Mouse (Mus musculus): ENCODE data around the gene Olfr446. TPM values are rescaled to one million over a fixed set of nuclear protein-coding genes. Genes with fewer than 3 reads are reported as not detected.

Gene Olfr446
- not detected in 2 replicates for polyA plus RNA-seq (2015; fragmentation: Nextera tagmentation; extraction: Ambion mirVana)

DNA sequence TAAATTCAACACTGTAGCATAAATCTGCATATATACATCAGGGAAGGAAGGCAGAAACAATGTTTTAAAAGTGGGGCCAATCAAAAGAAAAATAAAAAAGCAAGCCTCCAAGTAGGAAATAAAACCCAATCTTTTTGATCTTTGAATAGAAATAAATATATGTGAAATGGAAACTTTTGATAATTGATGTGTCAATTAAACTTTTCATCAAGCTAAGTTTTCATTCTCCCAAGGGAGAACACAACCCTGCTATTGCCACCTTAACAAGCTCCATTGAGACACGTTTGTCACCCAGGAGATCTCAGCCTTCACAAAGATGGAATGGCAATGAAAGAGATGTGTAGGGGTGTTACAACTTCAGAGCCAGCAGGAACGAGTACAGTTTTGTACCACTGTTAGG, at the start of gene Olfr446:
Gene Olfr446 (plus strand): TSS at position 301 of the 400 bp plus-strand sequence.
- no peaks in the 10 kb centered on the region for H3K36me3 ChIP-seq
- no peak for ATAC-seq (ENCODE audit: low read depth)

DNA sequence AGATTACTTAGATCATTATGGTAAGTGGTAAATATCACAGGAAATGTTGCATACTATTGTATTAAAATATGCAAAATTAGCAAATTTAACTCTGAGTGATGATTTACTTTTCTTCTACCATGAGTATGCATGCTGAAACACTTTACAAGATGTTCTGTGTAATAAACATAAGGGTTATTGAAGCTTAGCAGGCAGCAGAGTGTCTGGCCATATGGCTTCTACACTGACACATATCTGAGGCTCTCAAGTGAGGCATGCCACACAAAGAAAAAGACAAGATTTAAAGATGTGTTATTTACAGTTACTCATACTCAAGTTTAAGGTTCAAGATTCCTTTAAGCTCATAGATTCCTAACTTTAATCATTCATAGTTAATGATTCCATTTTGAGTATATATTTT, 44.9 kb upstream of the Olfr446 start:
- Histone ChIP-seq H3K27ac (no peak overlapping the region), H3K4me3 (replicated peaks) (no peak overlapping the region), H3K9ac (no peak overlapping the region), H3K36me3 (no peaks in the 10 kb centered on the region), H3K4me2 (no peak overlapping the region), H3K27me3 (no peaks in the 10 kb centered on the region), H3K9me3 (replicated peaks) (no peaks in the 10 kb centered on the region), H3K4me1 (replicated peaks) (no peaks in the 10 kb centered on the region)
- ATAC-seq (ENCODE audit: low read depth) (no peak), DNase-seq (no peak)

More for the DNA sequence above, at the start of gene Olfr446:
- Histone ChIP-seq H3K9ac (no peak within 1 kb of the TSS), H3K27ac (no peak within 1 kb of the TSS), H3K27me3 (no peaks in the 10 kb centered on the region), H3K4me2 (no peak within 1 kb of the TSS), H3K9me3 (replicated peaks) (no peaks in the 10 kb centered on the region), H3K4me3 (replicated peaks) (no peak within 1 kb of the TSS), H3K4me1 (replicated peaks) (no peaks in the 10 kb centered on the region)
- WGBS (ENCODE audit: insufficient replicate concordance), result 44% methylated on average over 2 of the region's 2 CpGs
- DNase-seq, result no peak

DNA sequence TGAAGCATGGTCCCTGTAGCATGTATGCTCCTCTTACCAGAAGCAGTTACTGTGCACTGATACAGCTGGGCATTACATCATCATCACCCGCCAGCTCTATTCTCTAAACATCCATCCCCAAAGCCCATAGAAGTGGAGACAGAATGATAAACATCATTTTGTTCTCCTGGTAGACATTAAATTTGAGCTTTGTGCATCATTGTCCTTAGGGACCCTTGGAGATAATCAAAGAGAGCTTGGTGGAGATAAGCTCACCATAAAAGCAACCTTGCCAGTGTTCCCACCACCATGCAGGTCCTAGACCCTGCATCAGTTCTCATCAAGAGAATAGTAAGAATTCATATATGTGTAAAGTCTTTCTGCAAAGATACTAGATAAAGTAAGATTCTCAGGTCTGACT, 31.0 kb upstream of the Olfr446 start, which contains the start of gene Olfr448:
Gene Olfr448 (plus strand): TSS at position 301 of the 400 bp plus-strand sequence.
- Histone ChIP-seq H3K9ac (no peak within 1 kb of the TSS), H3K27me3 (no peaks in the 10 kb centered on the region), H3K4me2 (no peak within 1 kb of the TSS), H3K9me3 (replicated peaks) (no peaks in the 10 kb centered on the region), H3K4me1 (replicated peaks) (no peaks in the 10 kb centered on the region), H3K27ac (no peak within 1 kb of the TSS), H3K36me3 (no peaks in the 10 kb centered on the region), H3K4me3 (replicated peaks) (no peak within 1 kb of the TSS)
- WGBS (ENCODE audit: insufficient replicate concordance), result 67% methylated on average over 1 of the region's 1 CpGs
- no peak for DNase-seq
- ATAC-seq (ENCODE audit: low read depth), result no peak

DNA sequence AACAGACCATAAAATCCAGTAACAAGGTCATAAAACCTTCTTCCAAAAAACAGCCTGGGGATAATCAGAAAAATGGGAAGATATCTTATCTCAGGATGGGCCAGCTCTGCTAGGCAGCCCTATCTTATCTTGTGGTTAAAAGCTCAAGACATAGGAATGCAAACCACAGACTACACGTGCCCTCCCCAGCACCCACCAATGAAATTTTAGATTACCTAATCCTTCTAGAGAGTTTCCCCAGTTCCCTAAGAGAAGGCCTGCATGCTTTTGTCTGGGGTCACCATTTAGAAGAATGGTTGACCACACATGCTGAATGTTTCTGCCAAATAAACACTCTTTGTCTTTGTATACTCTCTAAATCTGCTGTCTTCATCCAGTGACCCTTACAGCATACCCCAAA, 20.8 kb upstream of the Olfr446 start:
- Histone ChIP-seq H3K9me3 (replicated peaks) (no peaks in the 10 kb centered on the region), H3K9ac (no peak overlapping the region), H3K4me1 (replicated peaks) (no peaks in the 10 kb centered on the region), H3K4me3 (replicated peaks) (no peak overlapping the region), H3K27me3 (no peaks in the 10 kb centered on the region), H3K27ac (no peak overlapping the region), H3K4me2 (no peak overlapping the region), H3K36me3 (no peaks in the 10 kb centered on the region)
- DNase-seq (no peak), ATAC-seq (ENCODE audit: low read depth) (no peak)
- WGBS (ENCODE audit: insufficient replicate concordance), result 3% methylated on average over 1 of the region's 1 CpGs

DNA sequence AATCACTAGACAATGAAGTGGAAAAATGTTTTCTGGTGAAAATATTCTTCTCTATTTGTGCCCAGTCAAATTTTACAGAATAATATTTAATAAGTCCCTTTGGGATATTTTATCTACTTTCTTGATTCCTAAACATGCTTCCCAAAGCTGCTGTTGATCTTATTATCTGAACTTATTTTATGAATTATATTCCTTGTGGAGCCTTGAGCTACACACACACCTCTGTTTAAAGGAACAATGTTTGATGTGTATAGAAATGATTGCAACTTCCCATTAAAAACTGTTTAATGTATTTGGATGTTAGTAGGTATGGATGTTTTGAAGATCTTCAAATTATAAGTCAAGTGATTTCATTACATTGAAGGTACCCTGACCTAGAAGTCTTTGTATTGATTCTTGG, 12.6 kb upstream of the Olfr446 start, which contains the start of gene Olfr447:
Gene Olfr447 (plus strand): TSS at position 301 of the 400 bp plus-strand sequence.
- Histone ChIP-seq H3K27ac (no peak within 1 kb of the TSS), H3K36me3 (no peaks in the 10 kb centered on the region), H3K4me1 (replicated peaks) (no peaks in the 10 kb centered on the region), H3K9me3 (replicated peaks) (no peaks in the 10 kb centered on the region), H3K27me3 (no peaks in the 10 kb centered on the region), H3K4me2 (no peak within 1 kb of the TSS), H3K9ac (no peak within 1 kb of the TSS), H3K4me3 (replicated peaks) (no peak within 1 kb of the TSS)
- no peak for DNase-seq
- no peak for ATAC-seq (ENCODE audit: low read depth)

DNA sequence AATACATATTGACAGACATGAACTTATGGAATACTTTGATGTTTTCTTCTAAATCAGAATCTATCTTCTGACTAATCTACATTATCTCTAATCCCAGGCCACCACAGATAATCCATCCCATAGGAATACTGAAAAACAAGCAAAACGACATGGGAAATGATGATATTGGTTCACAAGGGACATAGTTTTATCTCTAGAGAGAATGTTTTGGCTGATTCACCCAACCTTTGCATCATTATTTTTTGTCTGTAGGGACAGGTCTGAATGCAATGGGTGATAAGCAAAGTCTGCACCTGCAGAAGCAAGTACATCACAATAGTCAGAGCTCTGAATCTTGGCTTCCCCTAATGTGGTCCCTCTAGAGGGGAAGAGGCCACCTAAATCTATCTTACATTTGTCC, 27.6 kb downstream of the Olfr446 start, which contains the start of gene Olfr444:
Gene Olfr444 (plus strand): TSS at position 301 of the 400 bp plus-strand sequence.
- ATAC-seq (ENCODE audit: low read depth), result no peak
- H3K4me3 ChIP-seq (replicated peaks), result no peak within 1 kb of the TSS
- no peak within 1 kb of the TSS for H3K4me2 ChIP-seq
- no peaks in the 10 kb centered on the region for H3K4me1 ChIP-seq (replicated peaks)
- no peak within 1 kb of the TSS for H3K27ac ChIP-seq
- no peak within 1 kb of the TSS for H3K9ac ChIP-seq
- DNase-seq, result no peak
- no peaks in the 10 kb centered on the region for H3K36me3 ChIP-seq
- H3K27me3 ChIP-seq, result no peaks in the 10 kb centered on the region
- no peaks in the 10 kb centered on the region; the same call in 1 of the 2 replicates for H3K9me3 ChIP-seq (replicated peaks)
- WGBS (ENCODE audit: insufficient replicate concordance), result 59% methylated on average over 1 of the region's 1 CpGs

DNA sequence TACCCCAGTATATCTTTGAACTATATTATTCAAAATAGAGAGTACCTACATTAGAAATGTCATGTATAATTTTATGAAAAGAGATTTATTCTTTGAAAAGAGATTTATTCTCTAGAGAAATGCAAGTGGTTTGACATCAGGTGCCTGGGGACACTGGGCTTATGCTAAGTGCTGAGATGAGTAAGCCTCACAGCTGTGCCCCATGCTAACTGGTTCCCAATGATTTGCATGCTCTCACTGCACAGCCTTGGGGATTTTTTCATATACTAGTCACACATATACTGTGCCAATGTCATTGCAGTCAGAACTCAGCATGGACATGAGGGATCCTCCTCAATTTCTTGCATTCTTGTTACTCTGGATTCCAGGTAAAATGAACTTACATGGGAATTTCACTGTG, 59.2 kb downstream of the Olfr446 start:
- H3K9me3 ChIP-seq (replicated peaks), result no peaks in the 10 kb centered on the region
- H3K4me2 ChIP-seq, result no peak overlapping the region
- no peak overlapping the region for H3K4me3 ChIP-seq (replicated peaks)
- ATAC-seq (ENCODE audit: low read depth) (no peak), DNase-seq (no peak)
- H3K36me3 ChIP-seq, result no peaks in the 10 kb centered on the region
- no peaks in the 10 kb centered on the region for H3K4me1 ChIP-seq (replicated peaks)
- H3K27me3 ChIP-seq, result no peaks in the 10 kb centered on the region
- H3K27ac ChIP-seq, result no peak overlapping the region
- no peak overlapping the region for H3K9ac ChIP-seq

Other genes with a start within 250 kb of the Olfr446 start
- gene Tcaf1, start 211.3 kb upstream of the Olfr446 start, polyA plus RNA-seq (2015; fragmentation: Nextera tagmentation; extraction: Ambion mirVana), result 6.0 and 7.8 TPM in 2 replicates
- gene Olfr453, start 182.0 kb upstream of the Olfr446 start, polyA plus RNA-seq (2015; fragmentation: Nextera tagmentation; extraction: Ambion mirVana), result not detected in 2 replicates
- not detected in 2 replicates for gene Olfr38, start 165.0 kb upstream of the Olfr446 start, polyA plus RNA-seq (2015; fragmentation: Nextera tagmentation; extraction: Ambion mirVana)
- not detected in 2 replicates for gene Olfr452, start 136.3 kb upstream of the Olfr446 start, polyA plus RNA-seq (2015; fragmentation: Nextera tagmentation; extraction: Ambion mirVana)
- gene Olfr450, start 109.4 kb upstream of the Olfr446 start, polyA plus RNA-seq (2015; fragmentation: Nextera tagmentation; extraction: Ambion mirVana), result not detected in 2 replicates
- not detected in 2 replicates for gene Olfr449, start 87.0 kb upstream of the Olfr446 start, polyA plus RNA-seq (2015; fragmentation: Nextera tagmentation; extraction: Ambion mirVana)
- gene Olfr448, start 30.9 kb upstream of the Olfr446 start, polyA plus RNA-seq (2015; fragmentation: Nextera tagmentation; extraction: Ambion mirVana), result not detected in 2 replicates
- gene Olfr447, start 12.5 kb upstream of the Olfr446 start, polyA plus RNA-seq (2015; fragmentation: Nextera tagmentation; extraction: Ambion mirVana), result not detected in 2 replicates
- not detected in 2 replicates for gene Olfr444, start 27.7 kb downstream of the Olfr446 start, polyA plus RNA-seq (2015; fragmentation: Nextera tagmentation; extraction: Ambion mirVana)
- gene Olfr441, start 185.0 kb downstream of the Olfr446 start, polyA plus RNA-seq (2015; fragmentation: Nextera tagmentation; extraction: Ambion mirVana), result not detected in 2 replicates
- gene Olfr237-ps1, start 225.2 kb downstream of the Olfr446 start, polyA plus RNA-seq (2015; fragmentation: Nextera tagmentation; extraction: Ambion mirVana), result not detected in 2 replicates
- not detected in 2 replicates for gene Olfr437, start 241.9 kb downstream of the Olfr446 start, polyA plus RNA-seq (2015; fragmentation: Nextera tagmentation; extraction: Ambion mirVana)